In genomic region chr7:13570967-13571366, GRCm38 (mm10) we compare ENCODE assay signal across 19 mouse cellular contexts. TPM values are rescaled to one million over a fixed set of nuclear protein-coding genes. Genes with fewer than 3 reads are reported as not detected.
DNase-seq lines count a peak whose midpoint lies in the region; ATAC-seq lines count a peak whose summit lies in the region.
"Had no signal": no experiment of that assay in that cellular context is flagged by ENCODE, and none has a peak within 500 bp of the region (broad histone marks: within the 10 kb centered on the region; RNA-seq: fewer than 3 reads in every experiment).

Gene Bsph2 (minus strand): TSS chr7:13571067.

- H3K9me3 ChIP-seq in forebrain, embryonic 14.5 days (replicated peaks; ENCODE audit: control insufficient read depth, low read length), result peaks cover 13% of the 10 kb centered on the region
- H3K9me3 ChIP-seq: G1E had no signal

- H3K36me3 ChIP-seq in forebrain, embryonic 14.5 days (ENCODE audit: control insufficient read depth, insufficient read depth, low read length), result no peaks in the 10 kb centered on the region
- H3K36me3 ChIP-seq: G1E had no signal

- no peak within 1 kb of the TSS for H3K4me2 ChIP-seq in forebrain, embryonic 14.5 days (ENCODE audit: low read length)

- H3K4me3 ChIP-seq in forebrain, embryonic 14.5 days (ENCODE audit: low read depth, low read length), result no peak within 1 kb of the TSS

- H3K4me1 ChIP-seq in forebrain, embryonic 14.5 days (ENCODE audit: control insufficient read depth, insufficient read depth, low read length), result no peaks in the 10 kb centered on the region

- H3K9ac ChIP-seq in forebrain, embryonic 14.5 days (ENCODE audit: low read length), result no peak within 1 kb of the TSS

- no peak for DNase-seq in gonadal fat pad, adult 2 months (ENCODE audit: low read depth)
- no peak for DNase-seq in forebrain, embryonic 14.5 days (ENCODE audit: low spot score)
- DNase-seq: adrenal gland, adult 2 months; adrenal gland, adult 8-10 months; adrenal gland, postnatal 10 days; adrenal gland, postnatal 14 days; adrenal gland, postnatal 25 days; adrenal gland, postnatal 36 days; B cell, adult 2 months; cerebellum, adult 11 months; cerebellum, adult 11-12 months; cerebellum, adult 18-20 months; cerebellum, adult 2 months had no signal

- no peak for ATAC-seq in forebrain, embryonic 14.5 days
- ATAC-seq: activated CD4-positive, CD25-positive, alpha-beta regulatory T cell, adult 4 months; CD4-positive, CD25-positive, alpha-beta regulatory T cell, adult 4 months; Patski had no signal

- H3K27ac ChIP-seq in forebrain, embryonic 14.5 days (ENCODE audit: low read depth, low read length), result no peak within 1 kb of the TSS

- H3K27me3 ChIP-seq in forebrain, embryonic 14.5 days (replicated peaks; ENCODE audit: control insufficient read depth, insufficient read depth, low read length), result no peaks in the 10 kb centered on the region
- H3K27me3 ChIP-seq: Patski had no signal

RNA-seq across cellular contexts. Expression of gene Bsph2, which starts in this region (rescaled TPM):
- polyA plus RNA-seq in gonadal fat pad, adult 2 months (2012; rRNA removed), result 82.9 and 139 TPM in 2 replicates
- polyA plus RNA-seq in forebrain, embryonic 14.5 days (2014; fragmentation: Nextera tagmentation; extraction: Ambion mirVana), result not detected in 2 replicates
- polyA plus RNA-seq: activated CD4-positive, CD25-positive, alpha-beta regulatory T cell, adult 4 months; adrenal gland, adult 2 months; brain, embryonic 14.5 days; C2C12; CD4-positive, CD25-positive, alpha-beta regulatory T cell, adult 4 months; cerebellum, adult 2 months; G1E; Patski had no signal

Comparison
In these comparisons a context has a peak if more than half of its experiments do, and no peak if none do; other contexts are left out.
1. RNA of gene Bsph2 (polyA plus RNA-seq): 82.9 to 139 TPM in gonadal fat pad, adult 2 months; not detected in forebrain, embryonic 14.5 days; every median in the first group is over 10 times any median in the second.